Mouse (Mus musculus): ENCODE measurements around the gene Spo11.
A peak's percentile ranks its signal among the peaks of the same experiment; 100 is the strongest.

Gene Spo11

DNA sequence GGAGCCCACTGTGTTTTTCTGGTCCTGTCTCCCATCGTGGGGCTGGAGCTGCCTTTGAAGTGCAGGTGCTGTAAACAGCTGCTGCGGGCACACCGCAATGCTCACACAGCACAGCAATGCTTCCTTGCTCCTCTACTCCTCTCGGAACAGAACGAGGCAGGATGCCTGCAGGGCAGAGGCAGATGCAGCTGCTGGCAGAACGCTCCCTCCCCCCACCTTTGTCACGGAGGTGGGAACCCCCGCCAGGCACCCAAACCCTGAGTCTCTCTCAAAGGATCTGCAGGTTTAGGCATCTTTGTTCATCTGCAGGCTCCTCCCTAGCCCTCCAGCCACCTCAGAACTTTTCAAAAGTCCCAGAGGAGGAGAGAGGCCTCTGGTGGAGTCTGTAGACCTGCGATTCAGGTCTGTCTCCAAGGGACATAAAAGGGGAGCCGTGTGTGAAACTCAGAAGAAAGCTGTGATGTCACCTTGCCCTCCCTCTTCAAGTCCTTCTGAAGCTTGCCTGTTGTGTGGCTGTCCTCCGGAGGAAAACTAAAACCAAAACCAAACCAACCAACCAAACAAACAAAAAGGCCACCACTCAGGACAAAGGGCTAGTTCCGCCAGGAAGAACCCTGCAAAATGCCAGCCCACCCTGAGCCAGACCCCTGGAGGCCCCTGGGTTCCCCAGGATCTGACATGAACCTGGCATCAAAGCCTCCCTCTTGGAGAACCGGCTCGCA lies at the start of gene Spo11:
Gene Spo11, plus strand, starts transcription at position 292 of the 722 bp plus-strand sequence.
- DNase-seq = no peak

DNA sequence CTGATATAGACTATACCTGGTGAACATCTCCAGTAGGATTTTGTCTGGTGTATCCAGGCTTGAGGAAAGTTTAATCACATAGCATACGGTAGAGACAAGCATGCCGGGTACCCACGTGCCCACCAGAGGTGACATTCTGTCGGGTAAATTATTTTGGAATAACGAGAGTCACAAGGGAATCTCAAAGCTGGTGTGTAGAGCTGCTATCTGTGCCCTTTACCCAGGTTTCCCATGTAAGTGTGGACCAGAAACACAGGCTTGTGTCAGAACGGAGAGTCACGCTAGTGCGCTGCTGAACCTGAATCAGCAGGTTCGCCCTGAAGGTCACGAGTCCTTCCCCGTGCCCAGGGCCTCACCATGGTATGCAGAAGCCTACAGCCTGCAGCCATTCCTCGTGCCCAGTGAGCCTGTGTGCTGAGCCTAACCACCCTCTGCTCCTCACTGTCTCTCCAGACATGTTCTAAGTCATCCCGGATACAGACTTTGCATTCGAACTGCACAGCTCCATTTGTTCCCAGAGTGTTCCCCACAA lies 47.5 kb upstream of the Spo11 start:
- DNase-seq = no peak

- DNase-seq = no peak
Measured at GRCm38 (mm10) chr2:172931137-172931898, 46.2 kb upstream of the Spo11 start.

DNA sequence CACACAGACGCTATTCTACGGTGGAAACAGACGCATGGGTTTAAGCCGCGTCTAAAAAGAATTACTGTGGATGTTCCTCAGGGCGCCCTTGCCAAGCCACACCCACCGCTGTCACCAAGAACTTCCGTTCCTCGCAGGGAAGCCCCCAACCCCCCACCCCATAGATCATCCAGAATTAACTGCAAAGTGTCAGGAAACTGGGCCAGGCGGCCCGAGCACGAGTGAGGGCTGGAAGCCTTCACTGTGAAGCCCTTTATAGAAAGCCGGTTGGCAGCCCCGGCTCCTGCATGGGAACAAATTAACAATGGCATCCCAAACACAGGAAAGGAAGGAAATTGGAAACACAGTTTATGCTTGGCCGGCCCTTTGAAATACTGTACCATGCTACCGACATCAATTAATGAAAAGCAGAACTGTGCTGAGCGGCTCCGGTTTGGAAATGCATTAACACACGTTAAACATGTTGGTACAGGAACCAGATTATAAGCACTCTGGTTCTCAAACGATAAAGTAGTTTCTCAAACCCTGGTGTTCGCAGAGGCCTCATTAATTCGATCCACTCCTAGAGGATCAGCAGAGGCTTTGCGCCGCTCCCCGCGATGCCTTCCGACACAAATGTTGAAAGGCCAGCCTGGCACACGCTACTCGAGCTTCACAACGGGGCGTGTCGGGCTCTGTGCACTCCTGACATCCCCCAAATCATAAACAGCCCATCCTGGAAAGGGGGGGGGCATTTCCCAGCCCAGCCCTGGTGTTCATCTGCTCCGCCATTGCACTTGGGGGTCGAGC lies 43.7 kb upstream of the Spo11 start:
- DNase-seq = no peak

DNA sequence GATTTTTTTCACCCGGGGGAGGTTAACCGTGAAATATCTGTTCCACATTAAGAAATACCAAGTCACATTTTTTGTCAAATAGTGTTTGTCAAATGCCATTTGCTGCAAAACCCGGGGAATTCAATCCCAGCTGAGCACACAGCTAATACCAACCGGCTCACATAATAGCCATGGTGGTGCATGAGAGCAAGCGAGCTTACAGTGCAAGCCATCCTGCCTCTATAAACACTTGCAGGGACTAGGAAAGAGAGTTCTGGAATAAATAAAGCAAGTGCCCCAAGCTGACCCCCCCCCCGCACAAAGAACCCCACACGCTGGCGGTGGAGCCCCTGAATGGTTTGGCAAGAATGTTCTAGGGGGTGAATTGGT lies 43.1 kb upstream of the Spo11 start:
- no peak for DNase-seq

DNA sequence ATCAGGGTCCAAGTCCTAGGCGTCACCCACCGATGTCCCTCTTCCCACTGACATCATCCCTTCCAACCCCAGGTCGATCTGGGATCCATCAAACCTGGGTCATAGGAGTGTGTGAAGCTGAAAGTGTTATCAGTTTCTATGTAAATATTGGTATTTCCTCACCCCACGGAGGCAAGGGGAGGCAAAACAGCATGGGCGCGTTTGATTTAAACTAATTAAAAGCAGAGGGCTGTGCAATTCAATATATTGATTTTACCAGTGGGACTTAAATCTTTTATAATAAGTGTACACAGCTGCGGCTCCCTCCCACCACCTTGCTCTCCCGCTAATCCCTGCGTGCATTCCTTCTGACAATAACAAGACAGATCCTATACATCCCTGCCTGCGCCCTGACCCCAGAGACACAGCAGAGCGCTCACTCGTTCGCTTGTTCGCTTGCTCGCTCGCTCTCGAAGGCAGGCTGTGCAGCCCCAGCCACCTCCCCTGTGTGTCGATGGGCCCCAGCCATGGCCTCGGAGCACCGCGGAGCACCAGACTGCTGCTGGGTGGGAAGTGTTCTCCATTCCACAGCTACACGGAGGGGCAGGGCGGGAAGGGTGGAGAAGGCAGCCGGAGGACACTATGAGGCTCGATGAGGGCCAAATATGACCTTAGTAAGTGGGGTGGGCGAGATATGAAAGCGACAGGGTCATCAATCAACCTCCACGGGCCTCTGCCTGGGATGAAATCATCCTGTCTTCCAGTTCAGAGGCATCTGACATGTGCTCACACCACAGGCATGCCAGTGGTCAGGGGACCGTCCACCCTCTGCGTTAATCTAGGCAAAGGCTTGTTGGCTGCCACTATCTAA lies 42.4 kb upstream of the Spo11 start:
- no peak for DNase-seq

DNA sequence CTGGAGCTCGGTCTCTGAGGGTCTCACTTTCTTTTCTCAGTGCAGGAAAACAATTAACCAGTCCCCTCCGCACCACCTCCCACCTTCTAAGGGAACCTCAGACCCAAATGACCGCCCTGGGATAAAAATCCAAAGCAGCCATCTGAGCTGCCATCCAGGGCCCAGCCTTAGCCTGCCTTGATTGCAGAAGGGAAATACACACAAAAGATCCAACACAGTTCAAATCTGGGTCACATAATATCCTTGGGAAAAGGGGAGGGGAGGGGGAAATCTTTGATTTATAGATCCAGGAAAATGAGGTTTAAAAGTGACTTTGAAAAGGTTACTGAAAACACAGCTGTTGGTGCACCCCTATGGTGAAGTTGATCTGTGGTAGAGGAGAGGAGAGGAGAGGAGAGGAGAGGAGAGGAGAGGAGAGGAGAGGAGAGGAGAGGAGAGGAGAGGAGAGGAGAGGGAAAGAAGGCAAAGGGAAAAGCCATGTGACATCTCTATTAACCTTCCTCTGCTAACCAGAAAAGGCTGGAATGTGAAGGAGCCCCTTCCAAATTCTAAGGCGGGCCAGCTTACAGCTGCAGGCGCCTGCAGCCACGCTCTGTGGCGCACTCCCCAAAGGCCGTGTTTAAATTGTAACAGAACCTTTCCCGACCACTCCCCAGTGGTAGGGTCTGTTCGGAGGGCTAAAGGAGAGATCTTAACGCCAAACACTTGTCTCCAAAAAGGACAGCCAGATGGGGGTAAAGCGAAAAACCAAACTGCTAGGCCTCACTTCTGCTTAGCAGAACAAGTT lies 41.5 kb upstream of the Spo11 start:
- no peak for DNase-seq

DNA sequence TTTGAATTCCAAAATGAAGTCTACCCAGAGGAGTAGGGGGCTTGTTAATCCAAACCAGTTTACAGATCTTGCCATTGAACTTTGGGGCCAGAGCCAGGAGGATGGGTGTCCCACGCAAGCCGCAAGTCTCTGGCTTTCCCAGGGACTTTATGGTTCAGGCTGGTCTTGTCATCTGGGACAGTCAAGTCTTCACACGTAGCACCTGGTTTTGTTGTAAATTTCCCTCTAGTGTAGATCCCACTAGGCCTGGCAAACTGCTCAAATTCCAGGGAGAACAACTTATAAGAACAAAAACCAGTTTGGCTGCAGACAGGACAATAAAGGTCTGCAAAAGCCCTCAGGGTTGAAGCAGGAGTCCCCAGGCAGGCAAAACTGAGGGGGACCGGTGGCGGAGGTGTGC lies 40.7 kb upstream of the Spo11 start:
- no peak for DNase-seq

DNA sequence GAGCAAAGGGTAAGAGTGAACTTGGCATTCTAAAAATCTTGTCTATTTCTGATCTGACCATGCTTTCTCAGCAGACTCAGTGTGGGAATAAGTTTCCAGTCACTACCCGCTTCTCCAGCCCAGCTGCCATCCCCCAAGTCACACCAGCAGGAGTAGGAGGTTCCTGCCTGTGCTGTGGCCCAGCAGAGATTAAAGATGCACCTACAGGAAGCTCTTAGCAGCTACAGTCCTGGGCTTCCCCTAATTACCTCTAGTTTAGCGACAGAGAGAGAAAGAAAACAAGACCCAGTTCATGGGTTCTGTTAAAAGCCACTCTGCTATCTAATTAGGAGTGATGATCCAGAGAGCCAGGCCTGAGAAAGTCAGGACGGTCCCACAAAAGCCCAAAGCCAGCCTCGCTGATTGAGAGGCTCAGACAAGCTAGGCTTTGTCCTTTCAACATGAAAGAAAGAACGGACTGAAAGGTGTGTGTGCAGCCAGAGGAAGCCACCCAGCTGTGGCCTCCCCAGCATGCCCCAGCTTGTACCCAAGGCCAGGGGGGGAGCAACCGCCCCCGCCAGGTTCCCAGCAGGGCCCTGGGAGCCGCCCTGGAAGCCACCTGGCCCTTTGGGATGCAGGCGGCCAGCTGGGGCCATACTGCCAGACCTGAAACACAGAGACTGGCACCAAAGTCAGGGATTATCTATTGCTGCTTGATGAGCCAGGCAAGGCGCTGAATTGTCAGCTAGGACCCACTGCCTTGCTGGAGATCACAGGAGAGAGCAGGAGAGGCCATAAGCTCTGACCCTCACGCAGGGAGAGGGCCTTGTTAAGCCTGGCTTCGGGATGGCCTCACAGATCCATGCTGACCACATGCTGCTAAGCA lies 39.9 kb upstream of the Spo11 start:
- DNase-seq = no peak

DNA sequence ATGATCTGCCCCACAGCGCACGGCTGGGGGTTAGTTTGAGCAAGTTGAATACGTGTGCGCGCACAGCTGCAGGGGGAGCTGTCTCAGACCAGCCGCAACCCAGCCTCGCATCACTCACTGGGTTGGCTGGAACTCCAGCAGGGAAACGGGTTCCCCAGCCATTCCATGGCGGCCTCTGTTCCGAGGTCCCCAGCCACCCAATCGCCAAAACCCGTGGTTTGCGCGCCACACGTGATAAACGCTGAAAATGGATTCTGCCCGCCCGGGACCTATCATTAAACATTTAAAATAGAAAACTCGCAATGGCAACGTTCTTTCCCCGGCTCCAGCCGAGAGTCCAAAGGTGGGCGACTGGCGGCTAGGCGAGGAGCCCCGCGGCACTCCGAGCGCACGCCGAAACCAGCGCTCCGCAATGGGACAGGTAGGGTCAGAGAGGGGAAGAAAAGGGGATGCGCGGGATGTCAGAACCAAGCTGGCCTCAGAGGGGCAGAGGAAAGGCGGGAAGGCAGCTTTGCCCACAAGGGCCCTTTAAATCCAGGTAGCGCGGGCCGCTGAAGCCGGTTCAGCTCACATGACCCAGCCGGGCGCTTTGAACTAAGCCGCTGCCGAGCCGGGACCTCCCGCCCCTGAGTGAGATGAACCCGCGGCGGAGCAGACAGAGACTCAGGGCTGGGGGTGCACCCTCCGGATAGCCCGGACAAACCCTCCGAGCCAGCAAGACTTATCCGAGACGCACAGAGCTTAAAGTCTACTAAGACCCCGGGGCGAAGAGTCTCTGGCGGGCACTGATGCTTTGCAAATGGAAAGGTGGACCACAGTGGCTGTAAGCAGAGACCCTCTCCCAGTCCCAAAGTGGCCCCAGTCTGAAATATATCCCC lies 38.5 kb upstream of the Spo11 start:
- DNase-seq = no peak

DNA sequence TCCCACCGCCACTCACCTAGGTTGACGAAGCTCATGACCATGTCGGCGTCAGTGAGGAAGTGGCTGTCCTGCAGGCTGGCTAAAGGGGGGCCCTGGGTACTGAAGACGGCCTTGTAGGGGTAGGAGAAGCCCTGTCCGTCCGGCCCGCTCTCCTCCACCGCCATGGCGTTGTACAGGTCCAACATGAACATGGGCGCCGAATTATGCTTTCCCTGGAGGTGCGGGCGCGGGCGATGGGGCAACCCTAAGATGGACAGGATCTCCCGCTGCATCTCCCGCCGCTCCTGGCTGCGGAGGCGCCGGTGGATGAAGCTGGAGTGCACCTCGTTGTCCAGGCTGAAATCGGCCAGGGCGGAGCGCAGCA lies 37.9 kb upstream of the Spo11 start:
- DNase-seq = no peak

DNA sequence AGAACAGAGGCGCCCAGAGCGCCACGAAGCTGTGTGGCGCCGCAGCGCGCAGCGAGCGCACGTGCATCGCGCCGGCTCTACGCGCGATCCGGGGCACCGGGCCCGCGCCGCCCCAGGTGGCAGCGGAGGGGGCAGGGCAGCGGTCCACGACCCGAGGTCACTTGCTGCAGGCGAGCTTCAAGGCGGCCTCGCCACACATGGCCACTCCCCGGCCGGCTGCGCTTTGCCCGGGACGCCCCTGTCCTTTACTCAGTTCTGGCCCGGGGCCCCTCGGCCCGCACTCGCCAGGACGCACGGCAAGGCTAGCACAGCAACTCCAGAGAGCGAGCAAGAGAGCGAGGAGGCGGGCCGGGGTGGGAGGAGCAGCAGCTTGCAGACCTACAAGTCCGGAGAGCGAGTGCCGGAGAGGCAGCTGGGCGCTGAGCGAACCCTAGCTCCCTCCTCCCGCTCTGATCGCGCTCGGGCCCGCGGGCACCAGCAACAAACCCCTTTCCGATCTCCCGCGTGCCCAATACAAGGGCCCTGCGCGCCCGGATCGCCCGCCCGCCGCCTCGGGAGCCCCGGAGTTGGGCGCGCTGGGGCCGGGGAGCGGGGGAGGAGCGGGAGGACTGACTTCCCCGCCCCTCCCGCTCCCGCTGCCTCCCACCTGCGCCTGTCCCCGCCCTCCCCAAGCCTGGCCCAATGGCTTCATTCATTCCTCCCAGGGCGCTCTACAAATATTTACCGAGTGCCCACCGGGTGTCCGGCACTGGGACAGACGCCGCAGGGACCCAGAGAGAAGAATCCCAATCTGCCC lies 37.3 kb upstream of the Spo11 start, which contains the start of gene Bmp7:
Gene Bmp7, minus strand, starts transcription at position 319 of the 796 bp plus-strand sequence.
- peak; percentile 48 to 50 for DNase-seq

- DNase-seq = peak in 1 of 2 experiments; percentile 24
Measured at GRCm38 (mm10) chr2:172940799-172941163, 36.7 kb upstream of the Spo11 start.

GRCm38 (mm10) chr2:172949051-172949450 lies 28.4 kb upstream of the Spo11 start:
- no peak for DNase-seq

- DNase-seq = peak; percentile 22 to 41
Measured at GRCm38 (mm10) chr2:172950119-172950676, 27.3 kb upstream of the Spo11 start.

- DNase-seq = no peak
Measured at GRCm38 (mm10) chr2:172950722-172951121, 26.8 kb upstream of the Spo11 start.

GRCm38 (mm10) chr2:172951976-172952375 lies 25.5 kb upstream of the Spo11 start:
- DNase-seq = no peak

DNA sequence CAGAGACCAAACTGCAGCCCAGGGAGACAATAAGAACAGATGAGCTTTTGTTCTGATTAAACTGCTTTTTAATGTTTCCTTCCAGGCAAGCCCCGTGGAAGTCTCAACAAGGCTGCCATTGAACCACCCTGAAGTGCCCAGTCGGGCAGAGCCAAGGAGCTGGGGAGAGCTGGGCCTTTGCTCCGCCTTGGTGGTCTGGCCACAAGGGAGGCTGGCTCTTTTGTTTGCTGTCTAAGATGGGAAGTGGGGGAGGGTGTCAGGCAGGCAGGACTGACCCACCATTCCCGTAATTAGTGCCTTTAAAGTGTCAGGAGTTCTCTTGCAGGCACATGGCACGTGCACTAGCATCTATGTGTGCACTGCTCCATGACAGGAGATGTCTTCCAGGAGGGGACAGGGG lies 18.9 kb upstream of the Spo11 start:
- DNase-seq = no peak
